Mouse (Mus musculus) right cerebral cortex, postnatal 4 days (tissue): ENCODE data around the gene Notch2.

Experiments
- DNase-seq: peaks from one replicate; pipeline ENCODE4 v3.0.0-alpha.2; 2022

Gene Notch2

GRCm38 (mm10) chr3:97998349-97998748 is 15.0 kb upstream of the Notch2 start:
- no peak for DNase-seq

GRCm38 (mm10) chr3:98003558-98003957 is 9.8 kb upstream of the Notch2 start:
- DNase-seq, result no peak

DNA sequence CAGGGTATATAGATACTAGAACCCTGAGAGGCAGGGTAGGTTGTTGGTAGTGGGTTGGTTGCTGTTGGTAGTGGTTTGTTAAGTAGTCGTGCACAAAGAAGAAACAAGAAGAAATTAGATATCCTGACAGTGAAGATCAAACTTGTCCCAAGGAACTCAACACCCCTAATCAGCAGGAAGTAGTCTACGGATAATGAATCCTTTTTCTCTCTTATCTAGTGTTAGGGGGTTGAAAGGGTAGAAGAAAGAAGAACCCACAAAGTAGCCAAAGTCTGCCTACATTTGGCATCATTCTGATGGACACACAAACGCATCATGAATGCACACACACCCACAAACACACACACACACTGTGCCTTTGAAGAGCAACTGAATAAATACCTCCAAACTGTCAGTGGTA is 9.1 kb upstream of the Notch2 start:
- no peak for DNase-seq

DNA sequence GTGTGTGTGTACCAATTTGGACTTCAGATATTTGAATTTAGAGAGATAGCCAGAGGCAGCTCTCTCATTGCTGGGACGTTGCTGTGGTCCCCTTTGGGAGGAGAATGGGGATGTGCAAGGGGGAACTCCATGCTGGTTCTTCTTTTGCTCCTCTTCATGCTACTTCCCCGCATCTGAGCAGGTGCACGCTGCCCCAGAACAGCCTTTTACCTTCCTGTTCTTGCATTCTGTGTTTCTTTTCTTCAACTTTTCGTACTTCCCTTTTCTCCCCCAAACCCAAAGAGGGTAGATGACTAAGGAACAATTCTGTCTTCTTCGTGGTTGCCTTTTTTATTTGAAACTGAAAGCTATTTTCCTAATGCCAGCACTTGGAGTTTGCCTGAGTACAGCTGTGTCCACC is 8.0 kb upstream of the Notch2 start:
- no peak for DNase-seq

DNA sequence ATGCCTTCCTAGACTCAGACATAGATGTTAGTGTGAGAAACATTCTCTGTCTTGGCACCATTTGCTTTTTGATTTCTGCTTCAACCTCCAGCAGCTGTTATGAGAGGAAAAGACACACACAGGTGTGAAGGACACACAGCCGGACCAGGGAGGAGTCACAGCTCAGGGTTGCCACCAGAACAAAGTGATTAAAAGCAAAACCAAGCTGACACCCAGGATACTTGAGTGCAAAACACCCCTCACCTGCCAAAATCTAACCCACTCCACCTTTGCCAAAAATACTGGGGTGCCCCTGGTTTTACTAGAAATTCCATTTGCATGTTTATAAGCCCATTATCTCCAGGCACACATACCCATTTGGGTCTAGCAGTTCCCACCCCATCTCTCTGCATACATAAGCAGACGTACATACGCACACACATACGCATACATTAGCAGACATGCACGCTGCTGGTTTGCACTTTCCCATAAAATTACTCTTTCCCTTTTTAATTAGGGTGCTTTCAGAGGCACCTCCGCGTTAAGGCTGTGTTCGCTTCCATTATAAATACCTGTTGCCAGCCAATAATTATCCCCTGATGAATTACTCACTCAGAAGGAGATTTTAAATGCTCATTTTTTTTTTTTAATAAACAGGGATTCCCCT is 7.2 kb upstream of the Notch2 start:
- no peak for DNase-seq

DNA sequence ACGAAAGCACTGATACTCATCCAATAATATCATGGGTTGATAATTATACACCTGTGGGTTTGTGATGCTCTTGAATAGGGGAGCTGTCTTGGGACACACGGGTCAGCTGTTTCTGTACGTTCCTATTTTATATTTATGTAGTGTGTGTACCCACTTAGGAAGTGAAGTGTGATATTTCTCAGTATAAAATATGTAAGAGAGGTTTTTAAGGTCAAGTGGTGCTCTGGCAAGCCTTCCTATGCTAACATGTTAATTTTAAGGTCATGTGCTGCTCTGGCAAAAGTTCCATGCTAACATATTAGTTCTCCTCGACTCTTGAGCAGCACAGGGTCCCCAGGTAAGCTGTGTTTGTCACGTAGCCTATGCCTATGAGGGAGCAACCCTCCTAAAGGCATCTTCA is 6.4 kb upstream of the Notch2 start:
- no peak for DNase-seq

- no peak for DNase-seq
Measured at GRCm38 (mm10) chr3:98008143-98008542, 5.2 kb upstream of the Notch2 start.

DNA sequence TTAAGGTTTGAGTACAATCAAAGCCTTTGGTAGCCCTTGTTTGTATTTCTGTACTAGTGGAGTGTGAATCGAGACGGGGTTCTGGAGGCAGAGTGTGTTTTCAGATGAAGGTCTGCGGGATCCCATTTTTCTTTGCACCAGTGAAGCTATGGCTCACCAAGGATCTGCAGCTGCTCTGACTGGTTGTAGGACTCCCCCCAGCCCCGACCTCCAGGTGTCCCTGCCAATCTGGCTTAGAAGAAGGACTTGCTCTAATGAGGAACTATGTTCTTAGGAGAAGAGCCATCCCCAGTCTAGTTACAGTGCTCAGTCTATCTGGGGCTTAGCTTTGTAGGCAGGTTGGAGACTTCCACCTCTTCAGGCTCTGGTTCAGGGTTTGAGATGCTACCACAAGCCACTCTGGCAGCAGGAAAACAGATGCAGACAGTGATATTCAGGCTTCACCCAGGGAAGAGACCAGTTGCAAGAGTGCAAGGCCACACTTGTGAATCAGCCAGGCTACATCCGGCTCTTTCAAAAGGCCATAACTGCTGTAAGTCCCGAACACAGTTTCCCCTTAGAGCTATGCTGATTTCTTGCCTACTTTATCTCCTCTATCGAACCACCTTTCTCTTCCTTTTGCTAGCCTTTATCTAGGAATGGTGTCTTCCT is 4.0 kb upstream of the Notch2 start:
- no peak for DNase-seq

- no peak for DNase-seq
Measured at GRCm38 (mm10) chr3:98013086-98013400, 284 bp upstream of the Notch2 start.

DNA sequence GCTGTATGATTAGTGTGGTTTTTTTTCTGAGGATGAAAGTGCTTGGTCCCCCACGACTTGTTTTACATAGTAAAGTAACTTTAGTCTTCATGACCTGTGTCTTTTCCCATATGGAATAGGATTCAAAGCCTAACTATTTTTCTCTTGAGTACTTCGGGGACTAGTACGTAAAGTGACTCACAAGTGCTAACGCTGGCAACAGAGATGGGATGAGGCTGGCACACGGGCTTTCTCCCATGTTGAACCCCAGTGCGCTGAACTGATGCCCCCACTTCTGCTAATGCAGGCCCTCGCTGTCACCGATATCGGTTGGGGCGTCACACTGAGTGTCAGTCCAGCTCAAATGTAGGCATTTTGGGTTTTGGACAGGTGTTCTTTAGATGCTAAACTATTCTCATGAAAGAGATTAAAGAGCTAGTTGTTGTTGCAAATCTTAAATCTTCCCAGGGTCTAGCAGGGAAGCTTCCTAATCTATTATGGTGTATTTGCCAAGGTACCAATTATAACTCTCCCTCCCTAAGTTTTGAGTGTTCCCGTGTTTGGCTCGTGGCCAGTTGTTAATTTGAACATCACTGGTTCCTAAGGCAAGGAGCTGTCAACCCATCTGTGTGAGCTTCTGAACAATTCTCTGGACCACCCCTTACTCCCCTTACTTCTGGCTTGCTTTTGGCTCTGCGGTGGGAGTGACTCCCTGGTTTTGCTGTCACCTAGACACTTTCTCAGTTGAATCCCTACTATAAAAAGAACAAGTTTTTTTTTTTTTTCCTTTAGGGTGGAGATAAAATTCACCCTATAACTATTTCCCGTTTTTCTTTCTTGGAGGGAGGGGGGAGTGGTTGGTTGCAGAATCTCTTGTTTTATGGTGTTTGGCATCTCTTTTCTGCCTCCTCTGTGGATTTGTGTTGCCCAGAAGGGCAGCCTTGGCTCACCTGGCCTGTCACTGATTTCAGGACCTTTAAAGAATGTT is 2.2 kb downstream of the Notch2 start:
- DNase-seq, result no peak

DNA sequence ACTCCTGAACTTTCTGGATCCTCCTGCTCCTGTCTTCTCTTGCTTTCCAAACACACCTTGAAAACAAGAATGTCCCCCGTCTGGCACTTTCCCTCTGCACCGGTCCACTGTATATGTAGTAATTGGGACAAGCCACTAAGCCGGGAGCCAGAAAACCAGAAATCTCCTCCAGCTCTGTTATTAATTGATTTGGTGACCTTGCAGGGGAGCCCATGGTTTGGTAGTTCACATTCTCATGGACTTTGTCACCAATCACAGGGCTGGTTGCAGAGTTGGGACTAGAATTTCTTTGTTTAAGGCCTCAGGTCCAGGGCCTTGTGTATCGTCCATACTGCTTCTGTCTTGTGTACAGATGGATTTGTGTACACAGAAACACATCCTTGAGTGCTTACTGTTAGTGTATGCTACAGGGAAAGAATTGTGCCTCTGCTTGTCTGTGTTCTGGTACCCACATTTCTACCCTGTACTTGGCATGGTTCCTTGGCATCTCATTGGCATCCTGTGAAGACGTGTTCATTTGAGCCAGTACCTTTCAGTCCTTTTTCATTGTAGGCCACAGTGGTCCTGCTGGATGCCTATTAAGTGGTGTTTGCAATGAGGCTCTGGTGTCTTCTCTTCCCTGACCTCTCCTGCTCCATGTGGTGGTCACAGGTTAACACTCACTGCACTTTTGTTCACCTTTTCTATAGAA is 3.7 kb downstream of the Notch2 start:
- no peak for DNase-seq

DNA sequence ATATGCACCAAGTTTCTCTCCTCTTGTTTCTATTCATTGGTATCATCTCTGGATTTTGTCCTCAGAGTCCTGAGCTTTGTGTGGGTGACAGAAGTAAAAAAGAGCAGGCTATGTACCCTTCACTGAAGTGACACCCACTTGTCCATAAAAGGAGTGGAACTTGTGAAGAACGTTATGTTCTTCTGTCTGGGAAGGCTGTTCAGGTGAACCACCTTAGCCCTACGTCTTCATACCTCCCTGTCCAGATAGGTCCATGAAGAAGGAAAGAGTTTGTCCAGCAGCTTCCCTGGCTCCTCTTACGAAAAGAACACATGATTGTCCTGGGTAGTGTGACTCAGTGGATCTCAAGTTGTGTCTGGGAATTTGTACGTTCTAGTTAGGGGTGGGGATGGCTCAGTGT is 4.9 kb downstream of the Notch2 start:
- no peak for DNase-seq

DNA sequence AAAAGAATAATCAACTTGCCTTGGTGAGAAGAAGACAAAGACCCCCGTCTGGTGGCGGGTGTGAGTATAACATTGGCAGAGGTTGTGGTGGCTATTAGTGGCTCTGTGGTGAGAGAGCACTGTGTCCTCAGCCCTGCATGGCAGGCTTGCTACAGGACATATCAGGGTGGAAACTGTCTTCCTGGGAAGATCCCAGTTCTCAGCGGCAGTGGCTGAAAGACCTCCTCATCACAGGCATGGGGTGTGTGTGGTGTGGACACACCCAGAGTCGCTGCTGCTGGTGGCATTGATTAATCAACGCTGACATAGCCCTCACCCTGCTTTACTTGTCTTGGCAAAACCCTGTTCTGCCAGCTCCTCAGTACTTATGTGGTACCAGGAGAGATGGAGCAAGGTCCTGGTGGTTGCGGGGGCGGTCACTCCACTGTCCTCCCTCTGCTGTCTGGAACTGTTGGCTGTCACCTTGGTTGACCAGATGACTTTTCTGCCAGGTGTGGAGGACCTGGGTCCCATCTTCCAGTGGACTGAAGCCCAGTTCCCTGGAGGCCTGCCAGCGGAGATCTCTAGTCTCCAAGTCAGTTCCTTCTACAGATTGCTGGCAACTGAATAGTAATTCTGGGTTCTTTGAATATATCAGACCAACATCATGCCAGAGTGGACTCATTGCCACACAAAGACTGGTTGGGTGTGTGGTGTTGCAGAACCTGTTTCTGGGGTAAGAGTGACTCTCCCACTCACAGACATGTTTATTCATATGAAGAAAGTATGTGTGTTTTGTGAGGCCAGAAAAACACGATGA is 7.3 kb downstream of the Notch2 start:
- no peak for DNase-seq

- no peak for DNase-seq
Measured at GRCm38 (mm10) chr3:98024288-98024848, 11.0 kb downstream of the Notch2 start.

DNA sequence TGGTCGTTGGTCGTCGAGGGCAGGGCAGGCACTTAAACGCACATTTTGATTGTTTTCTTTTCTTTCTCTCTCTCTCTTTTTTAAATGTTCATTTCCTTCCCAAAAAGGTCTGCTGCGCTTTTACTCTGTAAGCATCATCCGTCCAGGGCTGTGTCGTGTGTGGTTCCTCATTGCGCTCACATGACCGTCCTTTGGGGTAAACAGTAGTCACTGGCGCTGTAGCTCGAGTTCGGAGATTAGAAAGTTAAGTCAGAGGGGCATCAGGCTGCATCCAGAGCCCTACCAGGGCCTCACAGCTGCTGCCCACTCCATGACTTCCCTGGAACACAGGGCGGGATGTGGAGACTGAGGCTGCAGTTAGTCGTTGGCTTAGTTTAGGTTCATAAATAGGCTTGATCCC is 12.2 kb downstream of the Notch2 start:
- DNase-seq, result no peak

GRCm38 (mm10) chr3:98025921-98026880 is 12.9 kb downstream of the Notch2 start:
- DNase-seq, result no peak

DNA sequence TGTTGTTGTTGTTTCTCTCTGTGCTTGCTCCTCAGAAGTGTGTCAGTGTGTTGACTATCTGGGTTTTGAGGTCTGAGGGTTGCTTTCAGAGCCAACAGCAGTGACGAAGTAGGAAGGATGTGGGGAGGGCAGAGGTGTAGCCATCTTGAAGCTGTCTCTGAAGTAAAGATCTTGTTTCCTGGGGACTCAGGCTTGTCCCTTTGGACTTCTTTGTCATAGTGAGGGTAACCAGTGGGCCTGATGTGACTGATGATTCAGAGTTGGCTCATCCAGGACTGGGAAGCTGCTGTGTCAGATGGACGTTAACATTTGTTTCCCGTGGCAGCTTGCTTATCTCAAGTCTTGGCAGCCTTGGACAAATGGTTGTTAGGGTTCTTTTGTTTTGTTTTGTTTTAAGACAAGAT is 14.0 kb downstream of the Notch2 start:
- no peak for DNase-seq

DNA sequence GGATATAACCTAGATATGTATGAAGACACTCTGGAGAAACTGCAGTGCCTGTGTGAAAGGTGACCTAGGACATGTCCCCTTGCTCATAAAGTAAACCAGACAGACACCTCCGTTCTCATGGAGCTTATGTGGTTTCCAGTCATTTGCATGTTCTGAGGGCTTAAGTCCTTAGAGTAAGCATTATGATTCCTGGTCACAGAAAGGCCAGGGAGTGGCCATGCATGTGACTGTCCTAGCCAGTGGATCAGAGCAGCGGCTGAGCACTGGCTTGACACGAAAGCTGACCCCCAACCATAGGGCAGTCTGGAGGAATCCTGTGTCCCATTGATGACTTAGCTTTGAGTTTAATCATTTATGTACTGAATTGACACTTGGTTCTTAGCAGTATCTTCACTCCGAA is 14.7 kb downstream of the Notch2 start:
- DNase-seq, result no peak

DNA sequence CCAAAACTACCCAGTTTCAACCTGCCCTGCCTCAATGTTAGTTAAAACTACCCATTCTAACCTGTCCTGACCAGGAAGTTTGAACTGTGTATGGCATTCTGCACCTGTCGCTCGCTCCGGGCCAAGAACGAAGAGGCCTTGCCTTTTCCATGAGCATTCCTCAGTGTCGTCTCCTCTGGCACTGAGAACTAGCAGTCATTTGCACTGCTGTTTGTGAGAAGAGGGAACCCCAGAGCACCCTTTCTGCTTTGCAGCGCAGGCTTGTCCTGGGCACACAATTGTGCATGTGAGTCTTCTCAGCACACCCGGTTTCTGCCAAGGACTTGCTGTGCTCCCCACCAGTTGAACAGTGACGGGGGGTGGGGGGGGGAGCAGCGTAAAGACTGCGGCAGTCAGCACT is 15.6 kb downstream of the Notch2 start:
- no peak for DNase-seq

DNA sequence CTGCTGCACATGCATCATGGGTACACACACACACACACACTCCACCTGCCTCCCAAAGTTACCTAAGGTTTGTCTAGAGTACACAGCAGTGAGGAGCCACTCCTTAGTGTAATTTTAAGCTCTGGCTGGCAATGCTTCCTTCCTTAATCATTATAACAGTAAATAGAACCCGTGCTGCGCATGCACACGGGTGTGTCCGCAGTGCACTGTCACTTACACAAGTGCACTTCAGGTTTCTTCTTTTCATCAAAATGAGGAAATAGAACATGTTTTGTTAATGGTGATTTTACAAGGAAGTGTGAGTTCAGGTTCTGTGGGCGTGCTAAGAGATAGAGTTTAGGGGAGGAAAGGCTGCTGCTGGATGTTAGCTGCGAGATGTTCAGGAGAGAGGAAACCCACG is 17.8 kb downstream of the Notch2 start:
- no peak for DNase-seq

GRCm38 (mm10) chr3:98032191-98032590 is 18.9 kb downstream of the Notch2 start:
- no peak for DNase-seq
